In the genomic region with DNA sequence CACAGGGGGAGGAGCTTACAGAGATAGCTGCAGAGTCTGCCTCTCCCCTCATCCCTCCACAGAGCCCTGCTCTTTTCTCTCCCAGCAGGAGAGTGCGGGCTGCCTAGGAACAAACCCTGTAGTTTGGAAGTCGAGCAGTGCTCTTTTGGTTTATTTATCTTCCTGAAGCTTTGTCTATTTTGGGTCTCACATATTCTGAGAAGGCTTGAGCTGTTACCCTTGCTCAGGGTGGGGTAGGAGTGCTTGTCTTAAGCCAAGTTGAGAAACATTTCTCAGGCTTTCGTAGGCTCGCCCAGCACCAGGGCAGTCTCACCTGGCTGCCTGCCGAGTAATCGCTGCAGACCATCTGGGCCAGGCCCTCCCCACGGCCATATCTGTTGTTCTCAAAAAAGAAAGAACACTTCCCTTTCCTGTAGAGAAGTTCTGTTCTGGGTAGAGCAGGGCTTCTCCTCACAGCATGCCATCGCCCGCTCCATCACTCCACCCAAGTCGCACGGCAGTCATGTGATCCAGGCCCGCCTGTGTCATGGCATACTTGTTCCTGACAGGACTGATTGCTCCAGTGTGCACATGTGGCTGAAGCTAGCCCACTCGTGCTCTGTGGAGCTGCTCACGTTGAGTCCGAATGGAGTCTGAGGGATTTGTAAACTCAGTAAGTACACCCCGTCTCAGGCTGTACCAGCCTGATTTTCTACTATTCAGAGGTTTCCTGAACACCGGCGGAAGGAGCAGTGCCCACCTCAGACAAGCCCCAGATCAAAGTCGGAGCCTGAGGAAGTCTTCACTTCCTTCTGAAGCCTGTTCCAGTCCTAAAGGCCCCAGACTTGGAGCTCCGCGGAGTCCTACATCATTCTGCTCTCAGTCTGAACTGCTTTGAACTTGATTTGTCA, we compare ENCODE assay signal across 8 mouse cellular contexts. TPM values are rescaled to one million over a fixed set of nuclear protein-coding genes. Genes with fewer than 3 reads are reported as not detected.
DNase-seq lines count a peak whose midpoint lies in the region; ATAC-seq lines count a peak whose summit lies in the region.

No protein-coding gene starts in this region.

- DNase-seq in embryonic facial prominence, embryonic 10.5 days (ENCODE audit: low spot score): no peak
- DNase-seq in c-Kit-positive CD71-positive TER-119-positive erythroid progenitor cells, embryonic 14.5 days (ENCODE audit: low spot score): peak; percentile 27
- DNase-seq in gastrocnemius, postnatal 25 days: peak; percentile 20
- peak; percentile 15 for DNase-seq in midbrain, embryonic 14.5 days
- DNase-seq in splenic B cell, adult 2 months (ENCODE audit: low read depth, low spot score): peak; percentile 66

- 0 out of 2 replicates have a peak, but pooled peaks have one; percentile 22 for ATAC-seq in embryonic facial prominence, embryonic 12.5 days (ENCODE audit: insufficient number of reproducible peaks, insufficient read depth, low FRiP score, low TSS enrichment)
- ATAC-seq in inflammation-experienced regulatory T-cells, adult 6 months: peak; percentile 48
- ATAC-seq in limb, embryonic 12.5 days (ENCODE audit: insufficient number of reproducible peaks, insufficient read depth, low FRiP score, low TSS enrichment, low read depth): no peak
- peak; percentile 41; the same call in 1 of the 2 replicates for ATAC-seq in midbrain, embryonic 14.5 days (ENCODE audit: low FRiP score, low TSS enrichment)

- no peaks in the 10 kb centered on the region for H3K9me3 ChIP-seq in embryonic facial prominence, embryonic 12.5 days
- H3K9me3 ChIP-seq in embryonic facial prominence, embryonic 10.5 days: no peaks in the 10 kb centered on the region
- no peaks in the 10 kb centered on the region for H3K9me3 ChIP-seq in limb, embryonic 12.5 days
- H3K9me3 ChIP-seq in midbrain, embryonic 14.5 days (ENCODE audit: control insufficient read depth, low read length): no peaks in the 10 kb centered on the region

- H3K9ac ChIP-seq in embryonic facial prominence, embryonic 12.5 days: no peak overlapping the region
- H3K9ac ChIP-seq in limb, embryonic 12.5 days (replicated peaks): no peak overlapping the region
- no peak overlapping the region for H3K9ac ChIP-seq in midbrain, embryonic 14.5 days (replicated peaks; ENCODE audit: low read length)

- no peaks in the 10 kb centered on the region for H3K36me3 ChIP-seq in embryonic facial prominence, embryonic 12.5 days
- H3K36me3 ChIP-seq in embryonic facial prominence, embryonic 10.5 days (replicated peaks): no peaks in the 10 kb centered on the region
- no peaks in the 10 kb centered on the region for H3K36me3 ChIP-seq in limb, embryonic 12.5 days
- no peaks in the 10 kb centered on the region for H3K36me3 ChIP-seq in midbrain, embryonic 14.5 days (ENCODE audit: control insufficient read depth, insufficient read depth, low read length)
- H3K36me3 ChIP-seq in splenic B cell, adult 2 months (ENCODE audit: control insufficient read depth, insufficient read depth, low read length, poor library complexity, severe bottlenecking): no peaks in the 10 kb centered on the region

- 65% methylated on average over 21 of the region's 21 CpGs for WGBS in embryonic facial prominence, embryonic 12.5 days
- 66% methylated on average over 21 of the region's 21 CpGs for WGBS in embryonic facial prominence, embryonic 10.5 days
- WGBS in limb, embryonic 12.5 days: 52% methylated on average over 21 of the region's 21 CpGs
- WGBS in midbrain, embryonic 14.5 days: 69% methylated on average over 21 of the region's 21 CpGs

- H3K4me1 ChIP-seq in embryonic facial prominence, embryonic 12.5 days: no peaks in the 10 kb centered on the region
- peaks cover 19% of the 10 kb centered on the region for H3K4me1 ChIP-seq in embryonic facial prominence, embryonic 10.5 days
- 0 out of 2 replicates have a peak, but pooled peaks cover 4% of the 10 kb centered on the region for H3K4me1 ChIP-seq in limb, embryonic 12.5 days (replicated peaks)
- no peaks in the 10 kb centered on the region for H3K4me1 ChIP-seq in midbrain, embryonic 14.5 days (ENCODE audit: control insufficient read depth, insufficient read depth, low read length)

- H3K27me3 ChIP-seq in embryonic facial prominence, embryonic 12.5 days: no peaks in the 10 kb centered on the region
- no peaks in the 10 kb centered on the region for H3K27me3 ChIP-seq in embryonic facial prominence, embryonic 10.5 days (replicated peaks; ENCODE audit: low read depth, poor library complexity, severe bottlenecking)
- H3K27me3 ChIP-seq in limb, embryonic 12.5 days: peaks cover 5% of the 10 kb centered on the region; the same call in 1 of the 2 replicates
- H3K27me3 ChIP-seq in midbrain, embryonic 14.5 days (ENCODE audit: control insufficient read depth, insufficient read depth, low read length): no peaks in the 10 kb centered on the region
- no peaks in the 10 kb centered on the region for H3K27me3 ChIP-seq in splenic B cell, adult 2 months (ENCODE audit: control insufficient read depth, insufficient read depth, low read length, poor library complexity, severe bottlenecking)

- H3K4me2 ChIP-seq in embryonic facial prominence, embryonic 12.5 days (replicated peaks): no peak overlapping the region
- peak overlapping the region; percentile 33 for H3K4me2 ChIP-seq in limb, embryonic 12.5 days
- 0 out of 2 replicates have a peak overlapping the region, but pooled peaks have one; percentile 2 for H3K4me2 ChIP-seq in midbrain, embryonic 14.5 days (ENCODE audit: low read length)

- H3K27ac ChIP-seq in embryonic facial prominence, embryonic 12.5 days: no peak overlapping the region
- no peak overlapping the region for H3K27ac ChIP-seq in embryonic facial prominence, embryonic 10.5 days (replicated peaks)
- no peak overlapping the region for H3K27ac ChIP-seq in limb, embryonic 12.5 days
- 0 out of 2 replicates have a peak overlapping the region, but pooled peaks have one; percentile 32 for H3K27ac ChIP-seq in midbrain, embryonic 14.5 days (replicated peaks; ENCODE audit: low read depth, low read length)

- no peak overlapping the region for H3K4me3 ChIP-seq in embryonic facial prominence, embryonic 12.5 days
- H3K4me3 ChIP-seq in embryonic facial prominence, embryonic 10.5 days: no peak overlapping the region
- H3K4me3 ChIP-seq in limb, embryonic 12.5 days (replicated peaks): no peak overlapping the region
- no peak overlapping the region for H3K4me3 ChIP-seq in midbrain, embryonic 14.5 days (replicated peaks; ENCODE audit: low read depth, low read length)

RNA-seq across cellular contexts. Expression of gene Ropn1l, which starts 35.5 kb away (rescaled TPM):
- polyA plus RNA-seq in embryonic facial prominence, embryonic 12.5 days (2016; fragmentation: Nextera tagmentation; extraction: Ambion mirVana): 1.6 and 1.7 TPM in 2 replicates
- 3.8 and 4.2 TPM in 2 replicates for polyA plus RNA-seq in embryonic facial prominence, embryonic 10.5 days (2016; fragmentation: Nextera tagmentation; extraction: Ambion mirVana)
- total RNA-seq in gastrocnemius, postnatal 25 days (2021): not detected
- polyA plus RNA-seq in inflammation-experienced regulatory T-cells, adult 6 months (2017; shearing (Covaris generic)): 1 to 10 TPM in 1 of 3 experiments, not detected in 2; 1.0 TPM
- 2.3 and 3.6 TPM in 2 replicates for polyA plus RNA-seq in limb, embryonic 12.5 days (2016; fragmentation: Nextera tagmentation; extraction: Ambion mirVana)
- polyA plus RNA-seq in midbrain, embryonic 14.5 days (2014; fragmentation: Nextera tagmentation; extraction: Ambion mirVana): 1.4 and 1.8 TPM in 2 replicates

RNA-seq across cellular contexts. Expression of gene Ankrd33b, which starts 50.5 kb away (rescaled TPM):
- 0.55 and 0.74 TPM in 2 replicates for polyA plus RNA-seq in embryonic facial prominence, embryonic 12.5 days (2016; fragmentation: Nextera tagmentation; extraction: Ambion mirVana)
- polyA plus RNA-seq in embryonic facial prominence, embryonic 10.5 days (2016; fragmentation: Nextera tagmentation; extraction: Ambion mirVana): 0.29 and 0.67 TPM in 2 replicates
- total RNA-seq in gastrocnemius, postnatal 25 days (2021): 10 to 100 TPM; 17.0 to 25.2 TPM
- polyA plus RNA-seq in inflammation-experienced regulatory T-cells, adult 6 months (2017; shearing (Covaris generic)): not detected
- polyA plus RNA-seq in limb, embryonic 12.5 days (2016; fragmentation: Nextera tagmentation; extraction: Ambion mirVana): 0.20 and 0.73 TPM in 2 replicates
- polyA plus RNA-seq in midbrain, embryonic 14.5 days (2014; fragmentation: Nextera tagmentation; extraction: Ambion mirVana): 0.18 and 0.64 TPM in 2 replicates
